Mouse (Mus musculus) erythroblast, embryonic 14.5 days (primary cell): Measurements from ENCODE around the gene Rln1.

Source experiments
- GATA1 ChIP-seq: IDR thresholded peaks from 2 replicates; pipeline ENCODE4 v1.6.1; 2012; ENCODE audit warnings: low read length, inconsistent platforms, mixed read lengths
- TAL1 ChIP-seq: IDR thresholded peaks from 3 replicates; pipeline ENCODE4 v1.6.1; 2012; ENCODE audit warnings: low read length, inconsistent platforms, mixed read lengths

DNA sequence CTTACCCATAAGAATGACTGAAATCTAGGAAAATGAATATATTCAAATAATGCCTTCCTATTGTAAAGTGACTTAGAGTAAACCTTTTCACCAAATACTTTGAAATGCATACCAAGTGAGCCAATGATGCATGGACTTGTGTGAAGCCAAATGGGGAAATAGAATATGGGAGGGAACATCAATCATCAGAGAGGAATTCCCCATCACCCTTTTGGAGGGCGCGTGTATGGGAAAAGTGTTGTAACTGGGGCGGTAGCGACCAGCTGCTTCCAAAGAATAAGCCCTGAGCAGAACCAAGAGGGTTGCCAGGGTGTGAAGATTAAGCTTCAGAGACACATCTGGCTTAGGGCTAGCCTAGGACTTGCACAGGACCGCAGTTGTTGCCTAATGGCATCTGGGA, 48.9 kb upstream of the Rln1 start:
- TF ChIP-seq GATA1, result no peak
- no peak for TF ChIP-seq TAL1
